Comparison of ENCODE assay signal across 9 mouse cellular contexts in the genomic region with DNA sequence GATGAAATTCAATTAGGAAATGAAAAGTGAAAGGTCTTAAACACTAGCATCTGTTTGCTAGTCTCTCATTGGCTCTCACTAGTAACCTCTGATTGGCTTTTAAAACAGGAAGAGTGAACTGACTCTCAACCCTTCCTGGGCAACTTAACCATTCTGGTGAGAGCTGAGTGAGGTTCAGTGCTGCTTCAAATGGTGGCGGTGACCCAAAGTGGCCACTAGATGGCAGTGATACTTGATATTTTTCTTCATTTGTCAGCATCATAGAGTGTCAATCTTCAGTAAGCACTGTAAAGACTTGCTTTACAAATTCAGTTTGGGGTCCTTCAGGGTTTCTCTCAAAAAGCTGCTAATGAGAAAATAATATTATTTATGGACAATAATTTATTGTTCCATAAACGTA.
A peak's percentile ranks its signal among the peaks of the same experiment; 100 is the strongest.
DNase-seq lines count a peak whose midpoint lies in the region; ATAC-seq and TF ChIP-seq lines count a peak whose summit lies in the region.
"Had no signal": no experiment of that assay in that cellular context is flagged by ENCODE, and none has a peak within 500 bp of the region (broad histone marks: within the 10 kb centered on the region; RNA-seq: fewer than 3 reads in every experiment).

No protein-coding gene starts in this region.

- intact Hi-C loops in heart, adult 2 months (cut with DNase I), result no loop called here

- TF ChIP-seq EP300 in heart, adult 2 months (IDR thresholded peaks at IDR 0.05; ENCODE audit: insufficient read depth, low read depth, low read length), result no peak

- peak; percentile 64 for TF ChIP-seq CTCF in heart, adult 2 months (IDR thresholded peaks at IDR 0.05)

- H3K27ac ChIP-seq in heart, adult 2 months, result no peak overlapping the region
- H3K27ac ChIP-seq: hindbrain, embryonic 15.5 days had no signal

- H3K9ac ChIP-seq in heart, adult 2 months (ENCODE audit: low read depth, low read length), result no peak overlapping the region
- H3K9ac ChIP-seq: hindbrain, embryonic 15.5 days had no signal

- no peaks in the 10 kb centered on the region for H3K27me3 ChIP-seq in heart, adult 2 months (ENCODE audit: control insufficient read depth, insufficient read depth, low read length)
- H3K27me3 ChIP-seq: hindbrain, embryonic 15.5 days had no signal

- no peak overlapping the region for H3K4me3 ChIP-seq in heart, adult 2 months
- H3K4me3 ChIP-seq: hindbrain, embryonic 15.5 days had no signal

- peak; percentile 73 for ATAC-seq in granulocyte monocyte progenitor cell, adult 5-6 weeks (replicated peaks; ENCODE audit: poor library complexity, severe bottlenecking)
- no peak for ATAC-seq in megakaryocyte, adult 5-6 weeks (ENCODE audit: poor library complexity, severe bottlenecking)

- no peak for DNase-seq in heart, adult 2 months
- DNase-seq in heart, postnatal 4 days, result no peak
- peak; percentile 74 for DNase-seq in 3T3-L1 (ENCODE audit: low read depth, low spot score)
- DNase-seq in Muller cell, postnatal 12 days (ENCODE audit: inconsistent ontology term), result peak; percentile 16
- DNase-seq in ovary, postnatal 14 days (ENCODE audit: low spot score), result no peak
- DNase-seq in layer of hippocampus, adult 11-12 months (ENCODE audit: low spot score), result no peak

- WGBS in heart, adult 2 months, result 11% methylated on average over 2 of the region's 2 CpGs

- H3K79me2 ChIP-seq in heart, adult 2 months (replicated peaks; ENCODE audit: control insufficient read depth, insufficient read depth, low read length), result no peaks in the 10 kb centered on the region

- no peak for TF ChIP-seq POLR2A in heart, adult 2 months (IDR thresholded peaks at IDR 0.05; ENCODE audit: insufficient read depth, low read depth, low read length)

- no peaks in the 10 kb centered on the region for H3K36me3 ChIP-seq in heart, adult 2 months (ENCODE audit: control insufficient read depth, insufficient read depth, low read length)
- H3K36me3 ChIP-seq: hindbrain, embryonic 15.5 days had no signal

- no peaks in the 10 kb centered on the region for H3K4me1 ChIP-seq in heart, adult 2 months (ENCODE audit: control insufficient read depth, insufficient read depth, low read length)
- H3K4me1 ChIP-seq: hindbrain, embryonic 15.5 days had no signal

Comparison
In these comparisons a context has a peak if more than half of its experiments do, and no peak if none do; other contexts are left out.
1. DNase-seq: peak in 3T3-L1 (single experiment) and Muller cell, postnatal 12 days (single experiment); none in heart, adult 2 months (0 of 2), heart, postnatal 4 days (single experiment), ovary, postnatal 14 days (single experiment) and layer of hippocampus, adult 11-12 months (single experiment).